Mouse (Mus musculus) cerebellum, adult 2 months (tissue): ENCODE measurements at regions not wholly inside any gene's neighbourhood (a gene's known extent, or its start where the extent isn't known, plus 50 kb on each side); places are given as distances from the start of the nearest gene placed in this dataset.

Experiments used
- CTCF ChIP-seq: fragments of 200-500 bp; IDR thresholded peaks from 2 replicates; pipeline ENCODE4 v1.5.1; 2011; ENCODE audit warnings: low read depth, mild to moderate bottlenecking, control low read depth, low read length, moderate library complexity, borderline replicate concordance; ENCODE audit not compliant: insufficient read depth
- POLR2A ChIP-seq: fragments of 200-500 bp; IDR thresholded peaks from 2 replicates; pipeline ENCODE4 v1.6.1; 2011; ENCODE audit warnings: low read length, control low read depth, borderline replicate concordance; ENCODE audit not compliant: insufficient read depth

GRCm38 (mm10) chr3:18988662-18989061 lies 639.8 kb downstream of the 1700064H15Rik start:
- TF ChIP-seq CTCF (no peak), POLR2A (no peak)
